Mouse (Mus musculus): ENCODE measurements around the gene Mtfr1l. TPM values are rescaled to one million over a fixed set of nuclear protein-coding genes. Genes with fewer than 3 reads are reported as not detected.

Gene Mtfr1l
- total RNA-seq (2018; cell fraction: chromatin; rRNA removed) = 10 to 100 TPM; 27.3 to 92.7 (median 58.7) TPM
- total RNA-seq (2018; cell fraction: cytosol; rRNA removed) = 10 to 100 TPM; 46.0 to 72.3 (median 63.0) TPM
- total RNA-seq (2018; cell fraction: nucleus; rRNA removed) = 10 to 100 TPM; 29.6 to 94.1 (median 58.5) TPM
- 45.6 to 78.8 TPM (median 65.1 TPM) in 3 replicates for polyA plus RNA-seq (2018)

DNA sequence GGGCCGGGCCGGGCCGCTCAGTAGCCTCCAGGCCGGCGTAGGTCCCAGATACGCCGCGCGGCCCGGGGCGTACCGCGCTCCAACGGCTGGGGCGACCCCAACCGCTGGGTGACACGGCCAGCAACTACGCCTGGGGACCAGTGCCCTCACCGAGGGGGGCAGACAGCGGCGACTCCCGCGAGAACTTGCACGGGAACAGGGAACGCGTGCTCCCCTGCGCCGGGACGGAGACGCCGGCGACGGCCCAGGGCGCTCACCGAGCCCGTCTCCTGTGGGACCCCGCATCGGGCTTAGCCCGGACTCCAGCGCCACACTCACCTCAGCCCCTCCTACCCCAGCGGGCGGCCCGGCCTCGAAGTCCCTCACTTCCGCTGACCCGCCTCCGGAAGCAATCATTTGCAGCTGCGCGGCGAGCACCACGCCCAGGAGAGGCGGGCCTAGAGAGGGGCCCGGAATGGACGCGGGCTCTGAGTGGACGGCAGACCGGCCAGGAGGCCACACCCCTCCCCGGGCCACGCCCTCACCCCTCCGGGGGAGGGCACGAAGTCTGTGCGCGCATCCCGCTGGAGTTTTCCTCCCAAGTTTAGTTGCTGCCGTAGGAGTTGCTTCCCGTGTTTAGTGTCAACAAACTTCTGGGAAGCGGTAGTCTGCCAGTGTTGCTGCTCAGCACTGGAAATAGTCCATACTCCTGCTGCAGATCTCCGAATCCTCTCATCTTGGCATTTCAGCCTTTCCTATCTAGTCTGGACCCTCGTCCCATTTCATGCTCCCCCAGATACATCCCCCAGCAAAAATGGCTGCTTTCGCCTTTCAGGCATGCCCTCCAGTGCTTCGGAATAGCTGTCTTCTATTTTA lies at the start of gene Mtfr1l:
Gene Mtfr1l, minus strand, starts transcription at position 456 of the 855 bp plus-strand sequence.
- H3K36me3 ChIP-seq (ENCODE audit: inconsistent target) = peaks cover 29% of the 10 kb centered on the region
- peak within 1 kb of the TSS; percentile 45 for H3K27ac ChIP-seq
- H3K79me2 ChIP-seq (ENCODE audit: inconsistent target) = peaks cover 18% of the 10 kb centered on the region; the same call in 1 of the 2 replicates
- peak within 1 kb of the TSS; percentile 51 for H3K4me3 ChIP-seq (ENCODE audit: inconsistent target)
- WGBS (ENCODE audit: missing documents) = under 1% methylated on average over 70 of the region's 71 CpGs

DNA sequence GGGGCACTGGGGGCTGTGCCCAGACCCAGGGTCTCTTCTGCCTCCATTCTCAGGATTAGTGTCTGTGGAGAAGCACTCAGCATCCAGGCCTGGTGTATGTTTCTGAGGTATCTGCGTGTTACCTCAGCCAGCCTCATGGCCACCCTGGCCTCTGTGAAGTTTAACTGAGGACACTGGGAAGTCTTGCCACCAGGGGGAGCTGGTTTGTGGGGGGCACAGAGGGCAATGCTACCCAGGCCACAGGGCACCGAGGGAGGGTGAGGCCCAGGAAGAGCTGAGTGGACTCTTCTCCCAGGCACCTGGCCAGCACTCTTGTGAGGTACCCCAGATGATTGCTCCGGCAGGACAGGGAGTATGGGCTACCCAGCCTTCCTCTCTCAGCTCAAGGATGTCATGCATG lies 48.3 kb upstream of the Mtfr1l start:
- WGBS (ENCODE audit: missing documents) = 56% methylated on average over 3 of the region's 3 CpGs
- Histone ChIP-seq H3K4me3 (ENCODE audit: inconsistent target) (no peak overlapping the region), H3K36me3 (ENCODE audit: inconsistent target) (peaks cover 50% of the 10 kb centered on the region; the same call in 1 of the 2 replicates), H3K27ac (no peak overlapping the region), H3K79me2 (ENCODE audit: inconsistent target) (peaks cover 26% of the 10 kb centered on the region; the same call in 1 of the 2 replicates)

DNA sequence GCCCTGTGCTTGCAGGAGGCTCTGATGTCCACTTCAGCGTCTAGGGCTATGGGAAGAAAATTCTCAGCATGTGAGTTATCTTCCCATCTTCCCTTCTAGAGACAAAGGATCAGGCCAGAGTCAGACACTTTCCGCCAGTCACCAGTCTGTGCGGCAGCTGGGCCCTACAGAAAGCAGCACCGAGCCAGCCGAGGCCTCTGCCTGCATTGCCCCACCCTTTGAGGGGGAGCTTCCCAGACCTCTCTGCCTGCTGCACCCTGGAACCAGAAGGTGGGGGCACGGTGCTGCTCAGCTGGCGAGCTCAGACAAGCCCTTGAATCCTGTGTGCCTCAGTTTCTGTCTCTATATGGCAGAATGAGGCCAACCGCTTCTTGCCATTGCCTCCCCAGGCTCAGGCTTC lies 46.2 kb upstream of the Mtfr1l start:
- WGBS (ENCODE audit: missing documents) = 91% methylated on average over 8 of the region's 8 CpGs
- Histone ChIP-seq H3K36me3 (ENCODE audit: inconsistent target) (peaks cover 65% of the 10 kb centered on the region), H3K27ac (no peak overlapping the region), H3K4me3 (ENCODE audit: inconsistent target) (no peak overlapping the region), H3K79me2 (ENCODE audit: inconsistent target) (peaks cover 11% of the 10 kb centered on the region; the same call in 1 of the 2 replicates)

DNA sequence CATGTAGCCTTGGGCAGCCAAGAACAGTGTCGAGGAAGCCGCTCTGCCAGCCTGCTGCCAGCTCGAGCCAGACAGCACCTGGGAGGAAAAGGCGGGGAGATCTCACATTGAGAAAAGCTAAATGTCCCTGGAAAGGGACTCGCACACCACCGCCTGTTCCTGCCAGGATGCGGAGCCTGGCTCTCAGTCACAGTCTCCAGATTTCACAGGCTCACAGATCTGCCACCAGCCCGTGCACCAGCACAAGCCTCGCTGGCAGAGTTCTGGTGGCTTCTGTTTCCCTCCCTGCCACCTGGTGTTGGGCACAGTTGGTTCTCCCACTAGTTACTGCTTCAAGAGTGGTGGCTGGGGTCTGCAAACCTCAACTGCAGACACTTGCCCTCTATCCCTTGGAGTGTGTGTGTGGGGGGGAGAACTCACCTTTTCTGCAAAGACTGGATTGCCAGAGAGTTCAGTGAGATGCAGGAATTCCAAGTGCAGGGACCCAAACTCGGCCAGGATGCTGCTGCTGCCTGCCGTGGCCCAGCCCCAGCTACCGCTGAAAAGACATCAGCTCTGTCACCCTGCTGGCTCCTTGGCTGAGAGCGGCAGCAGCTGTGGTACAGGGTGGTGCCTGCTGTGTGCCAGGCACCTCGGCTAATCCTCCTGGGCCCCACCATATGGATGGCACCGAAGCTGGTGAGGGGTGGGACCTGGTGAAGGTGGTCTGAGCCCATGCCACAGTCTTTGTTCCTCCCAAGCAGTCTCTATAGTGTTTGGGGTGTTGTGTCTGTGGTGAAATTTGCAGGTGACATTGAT lies 45.4 kb upstream of the Mtfr1l start:
- H3K27ac ChIP-seq = no peak overlapping the region
- WGBS (ENCODE audit: missing documents) = 90% methylated on average over 15 of the region's 15 CpGs
- H3K36me3 ChIP-seq (ENCODE audit: inconsistent target) = peaks cover 73% of the 10 kb centered on the region

DNA sequence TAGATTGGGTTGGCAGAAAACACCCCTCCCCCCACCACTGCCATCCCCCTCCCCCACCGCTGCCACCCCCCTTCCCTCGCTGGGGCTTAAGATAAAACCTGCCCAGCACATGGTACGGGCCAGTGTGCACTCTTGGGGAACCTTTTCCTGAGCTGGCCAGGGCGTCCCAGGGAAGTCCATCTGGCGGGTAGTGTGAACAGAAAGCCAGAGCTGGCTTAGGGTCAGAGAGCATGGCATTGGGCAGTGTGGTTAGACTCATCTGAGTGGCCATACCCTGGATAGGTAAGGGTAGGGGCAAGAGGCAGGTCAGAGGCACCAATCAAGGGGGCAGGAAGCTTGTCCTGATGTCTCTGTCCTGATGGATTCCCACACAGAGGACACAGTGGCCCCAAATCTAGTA lies 44.4 kb upstream of the Mtfr1l start:
- WGBS (ENCODE audit: missing documents) = 90% methylated on average over 3 of the region's 5 CpGs

More for the DNA sequence above, 45.4 kb upstream of the Mtfr1l start:
- peaks cover 8% of the 10 kb centered on the region; the same call in 1 of the 2 replicates for H3K79me2 ChIP-seq (ENCODE audit: inconsistent target)
- no peak overlapping the region for H3K4me3 ChIP-seq (ENCODE audit: inconsistent target)

DNA sequence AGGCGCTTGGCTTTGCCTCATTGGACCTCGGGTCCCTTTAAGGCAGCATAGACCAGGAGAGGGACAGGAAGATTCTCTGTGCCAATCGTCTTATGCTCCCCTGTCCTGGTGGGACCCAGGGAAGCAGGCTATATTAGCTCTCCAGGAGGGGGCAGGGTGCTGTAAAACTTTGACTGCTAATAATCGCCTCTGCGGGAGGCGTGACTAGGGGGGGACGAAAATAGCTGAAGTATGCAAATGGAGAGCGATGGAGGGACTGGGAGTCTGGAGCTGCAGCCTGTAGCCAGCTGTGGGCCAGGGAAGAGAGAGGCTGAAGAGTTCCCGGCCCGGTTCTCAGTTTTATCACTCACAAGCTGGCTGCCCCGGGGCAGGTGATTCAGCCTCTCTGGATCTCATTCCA lies 44.0 kb upstream of the Mtfr1l start:
- Histone ChIP-seq H3K79me2 (ENCODE audit: inconsistent target) (no peaks in the 10 kb centered on the region; the same call in 1 of the 2 replicates), H3K36me3 (ENCODE audit: inconsistent target) (peaks cover 87% of the 10 kb centered on the region), H3K4me3 (ENCODE audit: inconsistent target) (no peak overlapping the region), H3K27ac (no peak overlapping the region)
- WGBS (ENCODE audit: missing documents) = 73% methylated on average over 9 of the region's 11 CpGs

More for the DNA sequence above, 44.4 kb upstream of the Mtfr1l start:
- H3K36me3 ChIP-seq (ENCODE audit: inconsistent target) = peaks cover 83% of the 10 kb centered on the region
- no peak overlapping the region for H3K27ac ChIP-seq
- no peaks in the 10 kb centered on the region; the same call in 1 of the 2 replicates for H3K79me2 ChIP-seq (ENCODE audit: inconsistent target)
- no peak overlapping the region for H3K4me3 ChIP-seq (ENCODE audit: inconsistent target)

DNA sequence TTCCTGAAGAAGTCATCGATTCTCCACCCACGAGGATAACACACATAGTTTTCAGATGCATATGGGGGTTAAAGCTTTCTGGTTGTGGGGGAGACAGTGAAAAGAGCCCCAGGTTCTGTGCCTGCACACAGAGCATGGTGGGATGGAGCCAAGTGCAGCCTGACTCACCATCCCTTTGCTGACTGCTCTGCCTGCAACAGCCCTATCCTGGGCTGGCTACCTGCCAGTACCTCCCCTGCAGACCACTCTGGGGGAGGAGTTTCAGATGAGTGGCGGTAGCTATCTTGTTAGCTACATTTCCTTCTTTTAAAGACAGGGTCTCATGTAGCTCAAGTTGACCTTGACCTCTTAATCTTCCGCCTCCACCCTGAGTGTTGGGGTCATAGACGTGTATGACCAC lies 43.2 kb upstream of the Mtfr1l start:
- H3K36me3 ChIP-seq (ENCODE audit: inconsistent target) = peaks cover 86% of the 10 kb centered on the region
- H3K4me3 ChIP-seq (ENCODE audit: inconsistent target) = no peak overlapping the region
- no peaks in the 10 kb centered on the region for H3K79me2 ChIP-seq (ENCODE audit: inconsistent target)
- 78% methylated on average over 5 of the region's 5 CpGs for WGBS (ENCODE audit: missing documents)
- no peak overlapping the region for H3K27ac ChIP-seq

DNA sequence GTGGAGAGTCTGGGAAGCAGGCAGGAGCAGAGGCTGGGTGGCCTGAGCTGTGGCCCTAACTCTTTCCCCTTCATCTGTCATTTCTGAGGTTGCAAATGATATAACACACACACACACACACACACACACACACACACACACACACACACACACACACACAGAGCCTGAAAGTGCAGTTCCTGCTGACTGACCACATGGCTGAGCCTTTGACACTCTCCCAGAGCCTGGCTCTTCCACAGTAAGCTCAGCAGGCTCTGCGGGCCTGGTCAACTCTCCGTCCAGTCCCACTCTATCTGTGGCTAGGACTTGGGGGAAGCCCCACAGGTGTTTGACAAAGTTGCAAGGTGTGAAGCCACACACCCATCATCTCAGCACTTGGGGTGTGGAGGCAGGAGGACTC lies 42.1 kb upstream of the Mtfr1l start:
- no peak overlapping the region for H3K27ac ChIP-seq
- H3K79me2 ChIP-seq (ENCODE audit: inconsistent target) = no peaks in the 10 kb centered on the region
- 94% methylated on average over 2 of the region's 2 CpGs for WGBS (ENCODE audit: missing documents)
- H3K4me3 ChIP-seq (ENCODE audit: inconsistent target) = no peak overlapping the region
- peaks cover 90% of the 10 kb centered on the region for H3K36me3 ChIP-seq (ENCODE audit: inconsistent target)

DNA sequence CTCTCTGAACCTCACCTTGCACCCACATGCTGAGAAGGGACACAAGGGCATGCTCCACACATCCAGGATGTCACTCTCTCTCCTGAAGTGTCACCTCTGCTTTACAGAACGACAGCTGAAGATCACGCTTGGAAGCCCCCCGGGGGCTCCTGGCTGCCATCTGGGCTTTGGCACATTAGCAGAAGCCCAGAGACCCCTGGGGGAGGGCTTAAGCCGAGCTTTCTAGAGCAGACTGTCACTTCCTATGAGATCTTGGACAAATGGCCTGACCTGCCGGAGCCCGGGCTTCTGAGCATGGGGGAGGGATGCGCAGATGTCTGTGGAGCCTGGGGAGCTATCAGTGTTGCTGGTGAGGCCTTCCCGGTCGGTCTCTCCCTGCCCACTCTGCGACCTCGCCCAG lies 40.3 kb upstream of the Mtfr1l start:
- Histone ChIP-seq H3K4me3 (ENCODE audit: inconsistent target) (no peak overlapping the region), H3K27ac (no peak overlapping the region), H3K79me2 (ENCODE audit: inconsistent target) (no peaks in the 10 kb centered on the region), H3K36me3 (ENCODE audit: inconsistent target) (peaks cover 92% of the 10 kb centered on the region)
- WGBS (ENCODE audit: missing documents) = 94% methylated on average over 11 of the region's 11 CpGs

DNA sequence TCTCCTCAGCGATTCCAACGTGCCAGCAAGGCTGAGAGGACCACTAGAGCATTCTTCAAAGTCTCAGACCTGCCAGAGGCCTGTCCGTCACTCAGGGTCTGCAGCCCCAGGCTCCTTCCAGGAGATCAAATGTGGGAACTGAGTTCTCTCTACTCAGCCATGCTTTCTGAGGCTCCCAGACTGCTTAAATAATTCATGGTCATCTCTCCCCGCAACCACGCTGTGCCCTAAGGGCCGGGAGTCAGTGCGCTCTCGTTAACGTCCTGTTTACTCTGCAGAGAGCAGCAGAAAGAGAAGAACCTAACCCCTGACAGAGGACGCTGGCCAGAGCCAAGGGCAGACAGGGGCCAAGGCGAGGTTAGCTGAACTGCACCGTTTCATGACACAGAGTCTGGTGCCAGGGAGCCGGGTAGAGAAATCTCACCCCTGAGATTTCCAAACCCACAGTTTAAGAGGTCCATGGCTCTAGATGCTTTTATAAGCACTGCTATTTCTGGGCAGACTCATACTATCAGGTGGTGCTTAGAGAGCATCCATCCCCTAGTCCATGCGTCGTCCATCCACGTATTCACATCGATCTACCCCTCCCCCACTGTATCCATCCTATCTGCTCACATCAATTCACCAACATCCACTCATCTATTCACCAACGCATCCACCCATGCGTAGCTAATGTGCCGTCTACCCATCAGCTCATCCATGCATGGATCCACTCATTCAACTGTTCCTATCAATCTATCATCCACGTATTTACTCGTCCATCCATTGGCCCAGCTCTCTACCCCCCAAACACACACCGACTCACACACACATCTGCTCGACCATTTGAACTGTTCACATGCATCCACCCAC lies 37.5 kb upstream of the Mtfr1l start:
- Histone ChIP-seq H3K79me2 (ENCODE audit: inconsistent target) (no peaks in the 10 kb centered on the region), H3K4me3 (ENCODE audit: inconsistent target) (no peak overlapping the region), H3K27ac (no peak overlapping the region), H3K36me3 (ENCODE audit: inconsistent target) (peaks cover 90% of the 10 kb centered on the region)
- 92% methylated on average over 24 of the region's 24 CpGs for WGBS (ENCODE audit: missing documents)

DNA sequence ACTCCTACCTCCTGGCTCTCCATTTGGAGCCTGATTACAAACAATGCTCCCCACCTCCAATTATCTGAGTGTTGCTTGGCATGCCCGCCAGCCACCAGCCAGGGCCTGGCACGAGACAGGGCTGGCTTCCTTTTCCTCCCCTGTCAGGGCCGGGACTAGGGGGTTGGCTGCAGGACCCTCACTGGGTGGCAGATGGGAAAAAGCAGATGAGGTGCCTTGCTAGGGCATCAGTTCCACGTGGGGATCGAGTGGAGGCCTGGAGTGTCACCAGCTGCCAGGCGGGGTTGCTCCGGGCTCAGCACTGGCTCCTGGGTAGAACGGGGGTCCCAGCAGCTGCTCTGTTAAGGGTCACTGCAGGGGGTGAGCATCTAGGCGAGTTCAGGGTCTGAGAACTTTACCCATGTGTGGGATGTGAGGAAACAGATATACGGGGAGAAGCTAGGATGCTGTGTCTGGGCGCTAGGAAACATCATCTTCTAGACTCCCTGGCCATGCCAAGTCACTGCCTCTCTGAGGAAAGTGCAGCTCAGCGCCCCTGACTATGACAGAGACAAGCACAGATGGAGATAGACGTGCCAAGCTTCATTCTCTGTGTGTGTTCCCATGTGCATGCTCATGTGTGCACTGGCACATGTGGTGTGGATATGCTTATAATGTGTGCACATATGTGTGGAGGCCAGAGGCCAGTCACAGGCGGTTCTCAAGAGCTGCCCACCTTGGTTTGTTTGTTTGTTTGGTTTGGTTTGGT lies 35.7 kb upstream of the Mtfr1l start:
- no peak overlapping the region for H3K27ac ChIP-seq
- 97% methylated on average over 13 of the region's 14 CpGs for WGBS (ENCODE audit: missing documents)

DNA sequence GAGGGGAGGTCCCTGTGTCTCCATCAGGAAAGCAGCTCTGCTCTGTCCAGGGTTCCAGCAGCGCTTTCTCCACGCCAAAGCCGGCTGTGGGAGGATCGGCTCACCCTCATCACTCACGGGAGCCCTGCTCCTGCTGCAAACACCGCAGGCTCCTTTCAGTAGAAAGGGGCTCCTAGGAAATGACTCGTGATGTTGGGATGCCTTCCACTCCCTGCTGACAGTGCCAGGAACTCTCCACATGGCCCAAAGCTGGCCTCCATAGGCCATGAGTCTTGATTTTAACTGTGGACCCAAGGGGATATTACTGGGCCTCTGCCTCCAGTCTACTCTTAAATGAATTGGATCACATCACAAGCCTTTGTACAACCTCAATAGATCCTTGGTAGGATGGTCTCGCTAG lies 34.6 kb upstream of the Mtfr1l start:
- H3K36me3 ChIP-seq (ENCODE audit: inconsistent target) = peaks cover 91% of the 10 kb centered on the region
- whole genome bisulfite sequencing (ENCODE audit: missing documents) = 95% methylated on average over 7 of the region's 8 CpGs
- H3K27ac ChIP-seq = no peak overlapping the region
- no peaks in the 10 kb centered on the region for H3K79me2 ChIP-seq (ENCODE audit: inconsistent target)
- no peak overlapping the region for H3K4me3 ChIP-seq (ENCODE audit: inconsistent target)

More for the DNA sequence above, 35.7 kb upstream of the Mtfr1l start:
- H3K36me3 ChIP-seq (ENCODE audit: inconsistent target) = peaks cover 91% of the 10 kb centered on the region
- H3K79me2 ChIP-seq (ENCODE audit: inconsistent target) = no peaks in the 10 kb centered on the region
- no peak overlapping the region for H3K4me3 ChIP-seq (ENCODE audit: inconsistent target)

DNA sequence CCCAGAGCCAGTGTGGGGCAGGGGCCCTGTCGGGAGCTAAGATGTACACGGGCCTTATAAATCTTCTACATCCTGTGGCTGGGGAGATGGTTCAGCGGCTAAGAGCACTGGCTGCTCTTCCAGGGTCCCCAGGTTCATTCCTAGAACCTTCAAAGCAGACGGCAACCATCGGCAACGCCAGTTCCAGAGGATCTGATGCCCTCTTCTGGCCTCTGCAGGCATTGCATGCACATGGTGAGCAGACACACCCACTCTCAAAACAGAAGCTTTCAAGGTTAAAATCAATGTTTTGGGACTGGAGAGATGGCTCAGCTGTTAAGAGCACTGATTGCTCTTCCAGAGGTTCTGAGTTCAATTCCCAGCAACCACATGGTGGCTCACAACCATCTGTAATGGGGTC lies 34.0 kb upstream of the Mtfr1l start:
- 98% methylated on average over 6 of the region's 6 CpGs for WGBS (ENCODE audit: missing documents)
- no peak overlapping the region for H3K27ac ChIP-seq
- H3K79me2 ChIP-seq (ENCODE audit: inconsistent target) = no peaks in the 10 kb centered on the region
- peaks cover 91% of the 10 kb centered on the region for H3K36me3 ChIP-seq (ENCODE audit: inconsistent target)
- H3K4me3 ChIP-seq (ENCODE audit: inconsistent target) = no peak overlapping the region
